Mouse (Mus musculus) liver, embryonic 14.5 days (tissue): Measurements from ENCODE around the gene Hist2h3c1. TPM values are rescaled to one million over a fixed set of nuclear protein-coding genes. Genes with fewer than 3 reads are reported as not detected.
"Not testable (repeated sequence)": the region's sequence is repeated elsewhere in the genome, so short reads cannot be mapped to it uniquely, and the experiment has no call there.

Experiments used
- ATAC-seq: fragments of 200-750 bp; cut with Nextera tagmentation; 2 replicates; pipeline ENCODE4 v1.8.0; 2017; ENCODE audit warnings: moderate number of reproducible peaks, mild to moderate bottlenecking, moderate library complexity; ENCODE audit not compliant: insufficient read depth
- DNase-seq, 3 experiments: peaks; one replicate each; pipeline ENCODE4 v3.0.0-alpha.2; 2012 to 2013; ENCODE audit warnings: low read depth in 3 of 3, low spot score in 3 of 3
- H3K27ac ChIP-seq: fragments of 300-500 bp; sonication (generic); 2 replicates; pipeline ENCODE4 v1.5.1; 2014; ENCODE audit warnings: moderate library complexity, mild to moderate bottlenecking, control low read depth, inconsistent platforms
- H3K27me3 ChIP-seq: fragments of 300-500 bp; sonication (generic); 2 replicates; pipeline ENCODE4 v1.6.1; 2014; ENCODE audit warnings: mild to moderate bottlenecking, low read length, moderate library complexity; ENCODE audit not compliant: control insufficient read depth, insufficient read depth
- H3K36me3 ChIP-seq: fragments of 300-500 bp; sonication (generic); replicated peaks from 2 replicates; pipeline ENCODE4 v1.6.1; 2014; ENCODE audit warnings: low read depth; ENCODE audit not compliant: control insufficient read depth, insufficient read depth
- H3K4me1 ChIP-seq, 2 experiments: fragments of 200-500 bp in 1 of 2; fragments of 300-500 bp in 1 of 2; sonication (generic) in 1 of 2; replicated peaks; 2 replicates each; pipeline ENCODE4 v1.6.1; 2012 to 2014; ENCODE audit warnings: antibody characterized with exemption in 1 of 2, inconsistent platforms in 1 of 2, low read length in 1 of 2; ENCODE audit not compliant: control insufficient read depth in 2 of 2, insufficient read depth in 2 of 2
- H3K4me2 ChIP-seq: fragments of 300-500 bp; sonication (generic); 2 replicates; pipeline ENCODE4 v1.6.1; 2014; ENCODE audit warnings: low read depth, mild to moderate bottlenecking, control low read depth, moderate library complexity
- H3K4me3 ChIP-seq, 2 experiments: fragments of 200-500 bp in 1 of 2; fragments of 300-500 bp in 1 of 2; sonication (generic) in 1 of 2; 2 replicates each; pipeline ENCODE4 v1.5.1; 2012 to 2014; ENCODE audit warnings: low read depth in 2 of 2, low read length in 2 of 2, mild to moderate bottlenecking in 2 of 2, control low read depth in 1 of 2, inconsistent platforms in 1 of 2, moderate library complexity in 1 of 2; ENCODE audit not compliant: insufficient read depth in 1 of 2
- H3K9ac ChIP-seq: fragments of 300-500 bp; sonication (generic); replicated peaks from 2 replicates; pipeline ENCODE4 v1.6.1; 2014; ENCODE audit warnings: mild to moderate bottlenecking, control low read depth, moderate library complexity
- H3K9me3 ChIP-seq: fragments of 300-500 bp; sonication (generic); 2 replicates; pipeline ENCODE4 v1.6.1; 2016; ENCODE audit warnings: low read length, mixed read lengths; ENCODE audit not compliant: control insufficient read depth
- CTCF ChIP-seq: IDR thresholded peaks from 2 replicates; pipeline ENCODE4 v1.5.1; 2016; ENCODE audit warnings: antibody characterized with exemption, low read depth, control low read depth
- EP300 ChIP-seq: IDR thresholded peaks from 2 replicates; pipeline ENCODE4 v1.6.1; 2016; ENCODE audit warnings: antibody characterized with exemption, low read depth
- WGBS: fragments of 180-500 bp; shearing (Covaris S2); extraction: QIAGEN DNeasy Blood & Tissue Kit; methylation state at CpG from one replicate; pipeline ENCODE4 v1.1.7; 2014; ENCODE audit not compliant: insufficient replicate concordance; 5-methylcytosine and 5-hydroxymethylcytosine counted together
- polyA plus RNA-seq, 2 experiments: library from polyadenylated mRNA; depleted of rRNA in 1 of 2; stranded (reverse) in 1 of 2; unstranded in 1 of 2; fragments of >200 nt; fragmentation: Nextera tagmentation in 1 of 2; extraction: Ambion mirVana in 1 of 2; gene quantifications; 2 replicates each; pipeline versions ENCODE4 v1.2.1 to v1.2.3; 2012 to 2014

The Hist2h3c1 gene
- polyA plus RNA-seq, 2 experiments: 2.4 to 2.6 TPM

DNA sequence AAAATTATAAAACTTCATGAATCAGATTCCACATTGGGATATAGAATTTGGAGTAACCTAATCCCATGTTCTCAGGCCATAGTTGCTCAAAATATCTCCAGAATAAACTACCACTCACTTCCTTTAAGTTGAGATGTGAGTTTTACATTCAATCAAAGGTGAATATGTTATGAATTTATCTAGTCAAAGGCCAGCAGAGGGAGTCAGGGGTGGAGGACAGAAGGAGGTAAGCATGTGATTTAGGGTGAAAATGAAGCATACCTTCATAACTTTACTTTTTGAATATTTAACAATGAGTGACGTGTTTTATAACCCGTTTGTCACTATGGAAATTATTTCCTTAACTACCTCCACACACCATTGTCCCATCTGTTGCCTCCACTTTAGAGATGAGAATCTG, 11.6 kb upstream of the Hist2h3c1 start:
- WGBS: 69% methylated on average over 2 of the region's 2 CpGs
- H3K9me3 ChIP-seq: no peaks in the 10 kb centered on the region
- no peaks in the 10 kb centered on the region for H3K27me3 ChIP-seq
- no peak overlapping the region for H3K4me2 ChIP-seq
- peaks cover 0 to 11% of the 10 kb centered on the region in 2 experiments; a peak in 2 of 4 replicates for H3K4me1 ChIP-seq
- no peak for DNase-seq
- no peak for ATAC-seq
- no peak overlapping the region for H3K27ac ChIP-seq
- H3K36me3 ChIP-seq: no peaks in the 10 kb centered on the region
- no peak for TF ChIP-seq CTCF
- TF ChIP-seq EP300: no peak
- no peak overlapping the region for H3K4me3 ChIP-seq
- H3K9ac ChIP-seq: no peak overlapping the region; the same call in 1 of the 2 replicates

- peak overlapping the region; percentile 23 for H3K27ac ChIP-seq
- TF ChIP-seq CTCF (no peak), EP300 (no peak)
- ATAC-seq (no peak), DNase-seq (no peak)
- no peaks in the 10 kb centered on the region for H3K36me3 ChIP-seq
- 0 out of 2 replicates have a peak overlapping the region, but pooled peaks have one; percentile 23 for H3K9ac ChIP-seq
- peak overlapping the region; percentile 92 for H3K4me2 ChIP-seq
- peaks cover 4 to 13% of the 10 kb centered on the region in 2 experiments for H3K4me1 ChIP-seq
- H3K4me3 ChIP-seq: peak overlapping the region; percentile 15 to 73; a peak in 2 of 4 replicates
- no peaks in the 10 kb centered on the region for H3K27me3 ChIP-seq
- H3K9me3 ChIP-seq: no peaks in the 10 kb centered on the region
- 68% methylated on average over 3 of the region's 3 CpGs for WGBS
Observed at GRCm38 (mm10) chr3:96235836-96236235, 10.6 kb upstream of the Hist2h3c1 start.

GRCm38 (mm10) chr3:96236834-96237334, 9.6 kb upstream of the Hist2h3c1 start:
- DNase-seq (no peak), ATAC-seq (no peak)
- Histone ChIP-seq H3K36me3 (no peaks in the 10 kb centered on the region), H3K27ac (peak overlapping the region; percentile 98), H3K9ac (peak overlapping the region; percentile 95), H3K4me2 (peak overlapping the region; percentile 92), H3K4me3 (peak overlapping the region; percentile 55 to 73), H3K4me1 (peaks cover 5 to 14% of the 10 kb centered on the region in 2 experiments), H3K9me3 (no peaks in the 10 kb centered on the region), H3K27me3 (no peaks in the 10 kb centered on the region)
- 68% methylated on average over 4 of the region's 4 CpGs for WGBS
- TF ChIP-seq CTCF: no peak
- no peak; the same call in 1 of the 2 replicates for TF ChIP-seq EP300

GRCm38 (mm10) chr3:96237335-96237903, 9.1 kb upstream of the Hist2h3c1 start:
- DNase-seq (peak in 1 of 3 experiments; percentile 65), ATAC-seq (no peak)
- Histone ChIP-seq H3K4me3 (peak overlapping the region; percentile 55 to 73), H3K9ac (peak overlapping the region; percentile 95), H3K4me1 (peaks cover 9 to 18% of the 10 kb centered on the region in 2 experiments), H3K4me2 (peak overlapping the region; percentile 92), H3K9me3 (no peaks in the 10 kb centered on the region), H3K36me3 (no peaks in the 10 kb centered on the region), H3K27ac (peak overlapping the region; percentile 98), H3K27me3 (no peaks in the 10 kb centered on the region)
- peak; percentile 41 for TF ChIP-seq EP300
- TF ChIP-seq CTCF: no peak
- WGBS: 22% methylated on average over 7 of the region's 7 CpGs

DNA sequence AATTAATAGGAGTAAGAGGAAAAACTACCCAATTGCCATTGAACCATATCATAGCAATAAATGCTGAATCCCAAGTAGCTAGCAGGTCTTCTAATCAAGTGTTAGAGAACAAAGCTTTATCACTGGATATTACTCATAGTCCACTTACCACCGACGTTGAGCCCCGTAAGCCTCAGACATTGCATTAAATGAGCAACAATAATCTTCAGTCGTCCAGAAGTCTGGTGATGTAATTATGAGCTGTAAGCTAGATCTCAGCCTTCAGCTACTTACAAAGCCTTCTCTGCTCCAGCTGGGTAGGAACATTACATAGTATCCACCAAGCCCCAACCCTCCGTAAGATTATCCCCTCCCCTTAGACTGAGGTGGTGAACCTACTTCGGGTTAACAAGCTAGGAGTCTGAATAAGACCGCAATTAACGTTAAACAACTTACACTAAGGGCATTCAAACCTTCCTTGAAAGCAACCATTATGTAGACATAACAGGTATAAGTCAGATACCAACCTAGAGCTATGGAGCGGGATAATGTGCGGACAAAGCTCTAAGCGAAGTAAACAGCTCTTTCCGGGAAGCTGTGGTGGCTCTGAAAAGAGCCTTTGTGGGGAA, 8.5 kb upstream of the Hist2h3c1 start:
- Histone ChIP-seq H3K27me3 (no peaks in the 10 kb centered on the region), H3K27ac (peak overlapping the region; percentile 98), H3K9me3 (no peaks in the 10 kb centered on the region), H3K4me1 (peaks cover 9 to 19% of the 10 kb centered on the region in 2 experiments), H3K36me3 (no peaks in the 10 kb centered on the region), H3K4me3 (peak overlapping the region; percentile 55 to 73), H3K4me2 (peak overlapping the region; percentile 92), H3K9ac (peak overlapping the region; percentile 95)
- under 1% methylated on average over 12 of the region's 12 CpGs for WGBS
- TF ChIP-seq EP300 (0 out of 2 replicates have a peak, but pooled peaks have one; percentile 1), CTCF (no peak)
- DNase-seq (peak in 2 of 3 experiments; percentile 61 to 76), ATAC-seq (peak; percentile 0; the same call in 1 of the 2 replicates)

DNA sequence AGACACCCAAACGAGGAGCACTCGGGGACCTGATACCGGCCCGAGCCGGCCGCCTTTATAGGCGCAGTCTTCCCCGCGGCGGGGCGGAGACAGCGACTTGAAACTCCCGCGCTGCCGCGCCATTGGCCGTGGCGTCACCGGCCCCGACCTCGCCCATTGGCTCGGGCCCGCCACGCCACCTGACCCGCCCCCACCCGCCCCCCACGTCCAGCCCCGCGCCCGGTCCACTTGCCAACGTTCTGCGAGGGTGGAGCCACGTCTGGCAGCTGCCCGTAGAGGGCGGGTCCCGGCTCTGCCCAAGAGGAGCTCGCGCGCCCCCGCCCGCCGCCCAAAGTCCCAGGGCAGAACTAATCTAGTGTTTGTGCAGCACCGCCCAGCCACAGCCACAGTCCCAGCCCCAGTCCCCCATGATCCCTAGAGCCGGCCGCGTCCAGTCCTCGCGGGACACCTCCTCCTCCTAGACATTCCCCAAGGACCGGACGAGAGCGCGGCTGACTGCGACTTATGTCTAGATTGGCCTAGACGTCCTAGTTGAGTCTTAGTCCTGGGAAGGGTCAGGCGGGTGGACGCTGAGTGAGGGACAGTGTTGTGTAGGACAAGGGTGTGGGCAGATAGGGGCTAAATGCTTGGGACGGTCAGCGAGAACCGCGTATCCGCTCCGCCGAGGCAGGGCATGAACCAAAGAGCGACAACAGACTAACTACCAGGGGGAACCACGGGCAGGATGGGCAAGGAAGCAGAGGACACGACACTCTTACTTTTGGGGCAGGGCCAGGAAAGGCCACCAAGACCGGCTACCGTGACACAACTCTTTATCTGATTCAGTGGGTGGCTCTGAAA, 7.3 kb upstream of the Hist2h3c1 start, which contains the start of gene Hist2h3c2:
TSS of gene Hist2h3c2 (minus strand) at position 174 of the 840 bp plus-strand sequence.
- not testable (repeated sequence) for DNase-seq, H3K27me3 ChIP-seq, H3K36me3 ChIP-seq, H3K9me3 ChIP-seq
- Histone ChIP-seq H3K27ac (peak within 1 kb of the TSS; percentile 98), H3K4me1 (peaks cover 20 to 31% of the 10 kb centered on the region in 2 experiments), H3K4me3 (peak within 1 kb of the TSS; percentile 57 to 73), H3K9ac (peak within 1 kb of the TSS; percentile 95), H3K4me2 (peak within 1 kb of the TSS; percentile 92)
- ATAC-seq: peak; percentile 78
- WGBS: under 1% methylated on average over 19 of the region's 68 CpGs
